Comparison of ENCODE assay signal across 8 mouse cellular contexts in the genomic region with DNA sequence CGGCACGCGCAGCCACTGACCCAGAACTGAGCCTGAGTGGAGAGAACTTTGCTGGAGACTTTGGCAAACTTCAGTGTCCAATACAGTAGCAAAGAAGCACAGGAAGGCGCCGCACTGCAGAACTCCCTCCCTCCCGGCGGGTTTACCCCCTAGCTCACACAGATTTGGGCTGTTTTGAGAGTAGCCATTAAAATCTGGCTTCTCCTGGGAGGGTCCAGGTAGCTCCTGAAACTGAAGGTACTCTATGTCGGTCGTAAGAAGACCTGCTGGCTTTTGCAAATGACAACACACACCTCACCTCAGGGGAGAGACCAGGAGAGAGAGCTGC. TPM values are rescaled to one million over a fixed set of nuclear protein-coding genes. Genes with fewer than 3 reads are reported as not detected.
A peak's percentile ranks its signal among the peaks of the same experiment; 100 is the strongest.
DNase-seq lines count a peak whose midpoint lies in the region; ATAC-seq and TF ChIP-seq lines count a peak whose summit lies in the region.

No protein-coding gene starts in this region.

- H3K27ac ChIP-seq in kidney, embryonic 15.5 days, result peak overlapping the region; percentile 83
- H3K27ac ChIP-seq in brown adipose tissue, adult 24 weeks (replicated peaks; ENCODE audit: low read depth, low read length), result no peak overlapping the region
- peak overlapping the region; percentile 87; the same call in 1 of the 2 replicates for H3K27ac ChIP-seq in hindbrain, postnatal 0 days
- H3K27ac ChIP-seq in midbrain, embryonic 15.5 days, result no peak overlapping the region

- H3K9me3 ChIP-seq in kidney, embryonic 15.5 days (replicated peaks), result no peaks in the 10 kb centered on the region
- no peaks in the 10 kb centered on the region for H3K9me3 ChIP-seq in hindbrain, postnatal 0 days (ENCODE audit: low read length)
- H3K9me3 ChIP-seq in midbrain, embryonic 15.5 days, result no peaks in the 10 kb centered on the region

- WGBS in kidney, embryonic 15.5 days, result 12% methylated on average over 9 of the region's 9 CpGs
- WGBS in hindbrain, postnatal 0 days, result 16% methylated on average over 9 of the region's 9 CpGs
- WGBS in midbrain, embryonic 15.5 days, result 23% methylated on average over 9 of the region's 9 CpGs

- H3K9ac ChIP-seq in kidney, embryonic 15.5 days, result peak overlapping the region; percentile 83
- H3K9ac ChIP-seq in hindbrain, postnatal 0 days (replicated peaks; ENCODE audit: low read length), result peak overlapping the region; percentile 94
- peak overlapping the region; percentile 83 for H3K9ac ChIP-seq in midbrain, embryonic 15.5 days

- H3K4me2 ChIP-seq in kidney, embryonic 15.5 days, result peak overlapping the region; percentile 68
- H3K4me2 ChIP-seq in hindbrain, postnatal 0 days (ENCODE audit: low read depth, low read length), result peak overlapping the region; percentile 80
- peak overlapping the region; percentile 59 for H3K4me2 ChIP-seq in midbrain, embryonic 15.5 days

- peaks cover 11% of the 10 kb centered on the region for H3K36me3 ChIP-seq in kidney, embryonic 15.5 days
- H3K36me3 ChIP-seq in hindbrain, postnatal 0 days (ENCODE audit: insufficient read depth, low read length), result peaks cover 9% of the 10 kb centered on the region; the same call in 1 of the 2 replicates
- no peaks in the 10 kb centered on the region for H3K36me3 ChIP-seq in midbrain, embryonic 15.5 days (replicated peaks)

- TF ChIP-seq CTCF in hindbrain, postnatal 0 days (IDR thresholded peaks at IDR 0.05; ENCODE audit: low read depth), result no peak

- ATAC-seq in kidney, embryonic 15.5 days (replicated peaks; ENCODE audit: low FRiP score), result no peak
- no peak for ATAC-seq in hindbrain, postnatal 0 days
- ATAC-seq in midbrain, embryonic 15.5 days (replicated peaks), result no peak

- H3K4me1 ChIP-seq in kidney, embryonic 15.5 days, result peaks cover 20% of the 10 kb centered on the region
- peaks cover 8% of the 10 kb centered on the region for H3K4me1 ChIP-seq in brown adipose tissue, adult 24 weeks (ENCODE audit: control insufficient read depth, insufficient read depth, insufficient read length, low read length)
- H3K4me1 ChIP-seq in hindbrain, postnatal 0 days (ENCODE audit: insufficient read depth, low read length), result 0 out of 2 replicates have a peak, but pooled peaks cover 8% of the 10 kb centered on the region
- peaks cover 16% of the 10 kb centered on the region for H3K4me1 ChIP-seq in midbrain, embryonic 15.5 days

- no peak for DNase-seq in kidney, adult 9 months
- DNase-seq in hindbrain, postnatal 0 days (ENCODE audit: low spot score), result no peak
- no peak for DNase-seq in layer of hippocampus, adult 18-20 months (ENCODE audit: low spot score in 2 of 2)
- no peak for DNase-seq in layer of hippocampus, adult 9-11 months
- no peak for DNase-seq in MN1 (ENCODE audit: low spot score)

- H3K4me3 ChIP-seq in kidney, embryonic 15.5 days (replicated peaks), result peak overlapping the region; percentile 88
- H3K4me3 ChIP-seq in brown adipose tissue, adult 24 weeks (ENCODE audit: insufficient read depth, low read depth, low read length), result peak overlapping the region; percentile 89
- peak overlapping the region; percentile 67 for H3K4me3 ChIP-seq in hindbrain, postnatal 0 days (ENCODE audit: low read length)
- H3K4me3 ChIP-seq in midbrain, embryonic 15.5 days, result peak overlapping the region; percentile 84

- H3K27me3 ChIP-seq in kidney, embryonic 15.5 days, result no peaks in the 10 kb centered on the region
- H3K27me3 ChIP-seq in hindbrain, postnatal 0 days (ENCODE audit: insufficient read depth, low read length), result no peaks in the 10 kb centered on the region
- peaks cover 10% of the 10 kb centered on the region for H3K27me3 ChIP-seq in midbrain, embryonic 15.5 days (replicated peaks)

RNA-seq across cellular contexts. Expression of a gene that starts 0.8 kb away (rescaled TPM):
- polyA plus RNA-seq in kidney, embryonic 15.5 days (2015; fragmentation: Nextera tagmentation; extraction: Ambion mirVana), result 6.1 and 6.4 TPM in 2 replicates
- polyA plus RNA-seq in brown adipose tissue, adult 24 weeks (2012; ENCODE audit: insufficient read depth, insufficient read length, missing spikeins), result 3.8 and 4.2 TPM in 2 replicates
- total RNA-seq in hindbrain, postnatal 0 days (2014; rRNA removed), result 6.5 and 7.0 TPM in 2 replicates
- 2.5 and 2.8 TPM in 2 replicates for polyA plus RNA-seq in hindbrain, postnatal 0 days (2015; fragmentation: Nextera tagmentation; extraction: Ambion mirVana)
- 3.9 and 4.4 TPM in 2 replicates for polyA plus RNA-seq in midbrain, embryonic 15.5 days (2015; fragmentation: Nextera tagmentation; extraction: Ambion mirVana)
- total RNA-seq in layer of hippocampus, adult 18-20 months (2021), result 10 to 100 TPM; 10.4 to 11.4 TPM

RNA-seq across cellular contexts. Expression of a gene that starts 10.2 kb away (rescaled TPM):
- polyA plus RNA-seq in kidney, embryonic 15.5 days (2015; fragmentation: Nextera tagmentation; extraction: Ambion mirVana), result 6.2 and 7.8 TPM in 2 replicates
- not detected in 2 replicates for polyA plus RNA-seq in brown adipose tissue, adult 24 weeks (2012; ENCODE audit: insufficient read depth, insufficient read length, missing spikeins)
- total RNA-seq in hindbrain, postnatal 0 days (2014; rRNA removed), result 7.4 TPM in 2 replicates
- 11.8 and 14.6 TPM in 2 replicates for polyA plus RNA-seq in hindbrain, postnatal 0 days (2015; fragmentation: Nextera tagmentation; extraction: Ambion mirVana)
- polyA plus RNA-seq in midbrain, embryonic 15.5 days (2015; fragmentation: Nextera tagmentation; extraction: Ambion mirVana), result 17.0 and 17.2 TPM in 2 replicates
- 10 to 100 TPM in 1 of 2 experiments, 1 to 10 TPM in 1; 9.6 to 11.9 TPM for total RNA-seq in layer of hippocampus, adult 18-20 months (2021)

RNA-seq across cellular contexts. Expression of a gene that starts 38.1 kb away (rescaled TPM):
- polyA plus RNA-seq in kidney, embryonic 15.5 days (2015; fragmentation: Nextera tagmentation; extraction: Ambion mirVana), result 78.6 and 80.8 TPM in 2 replicates
- polyA plus RNA-seq in brown adipose tissue, adult 24 weeks (2012; ENCODE audit: insufficient read depth, insufficient read length, missing spikeins), result 35.5 and 37.9 TPM in 2 replicates
- 96.6 and 125 TPM in 2 replicates for total RNA-seq in hindbrain, postnatal 0 days (2014; rRNA removed)
- 85.1 and 86.3 TPM in 2 replicates for polyA plus RNA-seq in hindbrain, postnatal 0 days (2015; fragmentation: Nextera tagmentation; extraction: Ambion mirVana)
- 76.3 and 85.4 TPM in 2 replicates for polyA plus RNA-seq in midbrain, embryonic 15.5 days (2015; fragmentation: Nextera tagmentation; extraction: Ambion mirVana)
- 10 to 100 TPM; 52.6 to 59.9 TPM for total RNA-seq in layer of hippocampus, adult 18-20 months (2021)

RNA-seq across cellular contexts. Expression of a gene that starts 38.2 kb away (rescaled TPM):
- 3.7 and 4.7 TPM in 2 replicates for polyA plus RNA-seq in kidney, embryonic 15.5 days (2015; fragmentation: Nextera tagmentation; extraction: Ambion mirVana)
- 3.3 TPM in 2 replicates for polyA plus RNA-seq in brown adipose tissue, adult 24 weeks (2012; ENCODE audit: insufficient read depth, insufficient read length, missing spikeins)
- 23.0 and 24.1 TPM in 2 replicates for total RNA-seq in hindbrain, postnatal 0 days (2014; rRNA removed)
- 4.0 and 4.3 TPM in 2 replicates for polyA plus RNA-seq in hindbrain, postnatal 0 days (2015; fragmentation: Nextera tagmentation; extraction: Ambion mirVana)
- 8.9 and 9.4 TPM in 2 replicates for polyA plus RNA-seq in midbrain, embryonic 15.5 days (2015; fragmentation: Nextera tagmentation; extraction: Ambion mirVana)
- total RNA-seq in layer of hippocampus, adult 18-20 months (2021), result 10 to 100 TPM; 41.1 to 42.3 TPM

Comparison
In these comparisons a context has a peak if more than half of its experiments do, and no peak if none do; other contexts are left out.
1. H3K27ac ChIP-seq: peak in kidney, embryonic 15.5 days (single experiment) and hindbrain, postnatal 0 days (single experiment); none in brown adipose tissue, adult 24 weeks (single experiment) and midbrain, embryonic 15.5 days (single experiment).
2. Peak in every context shown above with its lines, with median percentiles within 50 percentile points of each other: H3K4me2 ChIP-seq, H3K4me3 ChIP-seq and H3K9ac ChIP-seq.